Mouse (Mus musculus) left cerebral cortex, postnatal 4 days (tissue): ENCODE measurements at regions not wholly inside any gene's neighbourhood (a gene's known extent, or its start where the extent isn't known, plus 50 kb on each side); places are given as distances from the start of the nearest gene placed in this dataset.
"Not testable (repeated sequence)": the region's sequence is repeated elsewhere in the genome, so short reads cannot be mapped to it uniquely, and the experiment has no call there.

Experiments used
- DNase-seq: peaks from one replicate; pipeline ENCODE4 v3.0.0-alpha.2; 2022
- intact Hi-C: fragments of 180-260 bp; cut with DNase I; formaldehyde crosslinking; loops from one replicate; pipeline ENCODE4 v1.15.1; 2025

DNA sequence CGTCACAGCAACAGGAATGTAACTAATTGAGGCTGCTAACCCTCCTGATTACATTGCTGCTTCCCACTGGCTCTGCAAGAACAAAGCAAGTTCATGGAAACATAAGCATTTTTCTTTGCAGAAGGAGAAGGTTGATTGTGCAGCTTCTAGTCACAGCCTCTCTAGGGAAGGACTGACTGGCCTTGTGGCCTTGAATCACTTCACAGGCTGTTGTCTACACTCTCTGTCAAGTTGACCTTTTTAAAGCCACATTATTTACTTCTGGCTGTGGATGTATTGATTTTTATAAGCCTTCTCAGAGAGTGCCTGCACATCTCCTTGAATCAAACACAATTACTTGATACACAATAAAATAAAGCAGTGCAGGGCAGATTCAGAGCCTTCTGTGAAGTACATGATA lies 251.8 kb upstream of the Myo3a start:
- intact Hi-C loops, result no loop called here
- DNase-seq, result no peak

DNA sequence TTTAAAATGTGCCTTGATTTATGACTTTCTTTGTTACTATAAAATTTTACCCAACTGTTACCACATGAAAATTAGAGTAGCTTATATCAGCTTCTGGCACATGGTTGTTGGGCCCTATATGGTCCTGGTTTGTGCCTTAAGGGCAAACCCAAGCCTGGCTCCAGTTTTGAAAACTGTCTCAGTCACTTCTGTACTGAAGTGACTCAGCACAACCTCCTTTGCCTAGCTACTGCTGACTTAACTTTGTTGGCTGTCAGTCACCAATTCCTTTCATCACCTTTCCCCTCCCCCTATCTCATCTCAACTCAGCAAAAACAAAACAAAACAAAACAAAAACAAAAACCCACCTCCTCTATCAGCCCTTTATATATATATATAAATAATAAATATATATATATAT lies 251.0 kb upstream of the Myo3a start:
- intact Hi-C loops, result no loop called here
- no peak for DNase-seq

DNA sequence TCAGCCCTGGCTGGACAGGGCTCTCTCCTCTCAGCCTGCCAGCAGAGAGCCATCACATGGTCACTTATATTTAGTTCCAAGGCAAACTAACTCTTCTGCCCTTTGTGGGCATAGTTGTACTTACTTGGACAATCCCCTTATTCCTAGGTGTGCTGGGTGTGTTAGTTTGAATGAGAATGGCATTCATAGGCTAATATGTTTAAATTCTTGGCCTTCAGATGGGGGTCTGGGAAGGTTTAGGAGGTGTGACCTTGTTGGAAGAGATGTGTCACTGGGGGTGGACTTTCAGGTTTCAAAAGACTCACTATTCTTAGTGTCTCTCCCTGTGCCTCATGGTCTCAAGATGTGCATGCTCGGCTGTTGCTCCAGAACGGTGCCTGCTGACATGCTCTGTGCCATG lies 250.5 kb upstream of the Myo3a start:
- no peak for DNase-seq
- intact Hi-C loops, result no loop called here

DNA sequence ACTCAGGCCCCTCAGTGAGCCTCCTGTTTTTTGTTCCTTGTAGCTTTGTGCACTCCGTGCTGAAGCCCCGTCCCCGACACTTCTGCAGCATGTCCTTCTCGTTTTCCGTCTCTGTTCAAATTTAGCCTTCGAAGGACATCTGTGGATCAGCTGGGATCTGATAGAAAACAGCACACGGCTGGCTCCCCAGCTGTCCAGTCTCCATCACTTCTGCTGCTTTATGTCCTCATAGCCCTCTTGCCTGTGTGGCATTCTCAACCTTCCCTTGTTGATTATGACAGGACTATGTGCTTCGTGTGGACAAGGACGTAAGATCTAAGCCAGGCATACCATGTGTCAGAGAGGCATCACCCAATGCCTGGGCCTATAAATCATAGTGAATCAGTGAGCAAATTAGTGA lies 247.1 kb upstream of the Myo3a start:
- no peak for DNase-seq
- intact Hi-C loops, result no loop called here

DNA sequence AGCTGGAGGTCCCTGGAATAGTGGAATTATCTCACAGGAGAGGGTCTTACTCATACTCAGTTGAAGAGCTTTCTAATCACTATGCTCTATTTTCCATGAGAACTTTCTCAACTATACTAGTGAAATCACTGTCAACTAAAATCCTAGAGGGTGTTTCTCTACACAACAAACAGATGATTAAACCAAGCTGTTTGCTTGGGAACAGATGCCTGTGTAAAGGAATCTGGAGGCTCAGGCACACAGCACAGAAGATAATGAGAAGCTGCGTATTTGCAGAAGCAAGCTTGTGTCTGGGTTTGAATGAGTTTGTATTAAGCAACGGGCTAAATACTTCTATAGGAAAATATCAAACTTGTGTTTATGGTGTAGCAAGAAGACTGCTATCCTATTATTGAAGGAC lies 202.9 kb upstream of the Myo3a start:
- intact Hi-C loops, result no loop called here

DNA sequence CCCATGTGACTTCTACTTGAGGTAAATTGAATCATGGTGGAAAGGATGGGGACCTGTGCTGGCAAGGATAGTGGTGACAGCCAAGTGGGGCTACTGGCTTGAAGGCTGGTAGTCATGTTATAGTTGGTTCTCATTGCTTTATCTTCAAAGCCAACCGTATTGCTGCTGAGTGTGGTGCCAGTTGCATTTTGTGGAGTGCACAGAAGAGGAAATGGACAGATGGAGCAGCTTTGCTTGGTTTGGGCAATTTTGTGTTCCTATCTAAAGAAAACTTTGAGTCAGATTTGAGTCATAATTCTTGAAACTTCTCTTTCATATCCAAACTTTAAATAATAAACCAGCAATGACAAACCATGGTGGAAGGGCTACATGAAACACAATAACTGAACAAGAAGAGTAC lies 200.5 kb upstream of the Myo3a start:
- no peak for DNase-seq
- intact Hi-C loops, result no loop called here

More for the DNA sequence above, 202.9 kb upstream of the Myo3a start:
- DNase-seq, result no peak

DNA sequence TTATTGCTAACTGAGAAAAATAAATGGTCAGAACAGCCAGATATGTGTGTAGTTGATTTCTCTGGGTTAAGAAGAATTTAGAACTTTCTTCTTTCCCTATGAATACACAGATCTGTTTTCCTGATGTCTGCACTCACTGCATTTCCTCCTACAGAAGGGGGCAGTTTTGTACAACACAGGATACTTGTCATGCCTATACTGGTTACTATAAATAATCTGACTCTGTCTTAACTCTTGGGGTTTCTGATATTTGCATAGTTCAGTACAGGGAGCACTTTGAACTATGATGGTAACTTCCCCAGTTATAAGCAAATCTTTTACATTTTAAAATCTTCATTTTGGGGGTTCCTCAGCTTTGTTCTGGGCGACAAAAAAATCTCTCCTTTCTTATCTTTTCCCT lies 198.7 kb upstream of the Myo3a start:
- no peak for DNase-seq
- intact Hi-C loops, result no loop called here

DNA sequence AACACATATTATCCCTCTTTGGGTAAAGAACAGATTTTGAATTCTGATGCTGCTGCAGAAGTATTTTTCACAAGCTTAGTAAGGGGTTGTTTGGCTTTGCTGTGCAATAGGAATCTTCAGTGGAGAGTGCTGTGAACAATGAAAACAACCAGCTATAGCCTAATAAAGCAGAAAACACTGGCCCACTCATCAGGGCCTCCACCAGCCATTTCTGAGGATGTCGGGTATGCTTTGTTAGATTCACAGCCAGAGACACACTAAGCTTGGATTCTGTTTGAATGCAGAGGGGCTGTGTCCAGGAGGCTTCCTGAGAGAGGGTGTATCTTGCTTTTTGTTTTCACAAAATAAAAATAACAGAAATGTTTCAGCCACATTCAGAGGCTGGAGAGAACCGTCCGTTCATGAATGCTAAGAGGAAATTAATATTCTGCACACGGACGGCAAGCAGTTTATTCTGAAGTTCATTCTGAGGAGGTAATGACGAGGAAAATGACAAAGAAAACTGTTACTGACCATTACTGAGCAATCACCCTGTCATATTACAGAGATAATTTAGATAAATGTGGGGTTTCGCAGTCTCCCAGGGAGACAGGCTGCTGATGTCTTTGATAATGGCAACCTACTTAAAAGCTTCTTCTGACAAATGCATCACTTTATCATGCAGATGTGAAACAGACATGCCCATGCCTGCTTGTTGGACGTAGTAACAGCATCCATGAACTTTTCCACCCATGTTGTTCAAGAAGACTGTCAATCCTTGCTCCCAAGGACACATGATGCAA lies 198.1 kb upstream of the Myo3a start:
- intact Hi-C loops, result no loop called here

DNA sequence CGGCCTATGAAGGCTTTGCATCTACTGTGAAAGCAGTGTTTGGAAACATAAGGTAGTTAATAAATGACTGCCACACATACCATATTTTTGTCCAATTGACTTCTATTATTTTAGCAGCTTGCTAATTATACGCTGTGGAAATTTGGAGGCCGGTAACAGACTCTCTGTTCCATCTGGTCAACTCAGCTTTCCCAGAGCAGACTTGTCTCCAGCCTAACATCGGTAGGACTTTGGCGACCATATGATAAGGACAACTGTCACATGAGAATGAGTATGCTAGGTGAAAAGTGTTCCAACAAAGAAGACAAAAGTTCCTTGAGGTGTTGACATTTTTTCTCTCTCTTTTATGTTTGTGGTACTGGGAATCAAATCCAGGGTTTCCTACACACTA lies 197.5 kb upstream of the Myo3a start:
- intact Hi-C loops, result no loop called here
- no peak for DNase-seq

More for the DNA sequence above, 198.1 kb upstream of the Myo3a start:
- no peak for DNase-seq

DNA sequence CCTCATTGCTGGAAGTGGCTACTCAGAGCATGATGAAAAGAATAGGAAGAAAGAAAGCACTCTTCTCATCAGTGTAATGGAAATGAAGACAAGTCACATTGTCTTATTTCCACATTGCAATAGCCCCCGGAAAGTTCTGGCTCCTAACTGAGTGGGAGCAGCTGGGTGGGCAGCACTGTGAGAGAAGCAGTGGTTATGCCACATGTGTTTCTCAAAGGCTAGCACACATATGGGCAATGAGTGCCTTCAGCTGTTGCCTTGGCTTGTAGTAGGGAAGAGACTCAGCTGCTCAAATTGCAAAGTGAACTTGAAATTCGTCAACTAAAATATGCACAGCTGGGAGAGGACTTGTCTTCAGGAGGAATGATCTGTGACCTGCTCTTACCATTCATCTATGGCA lies 190.5 kb upstream of the Myo3a start:
- no peak for DNase-seq
- intact Hi-C loops, result no loop called here

DNA sequence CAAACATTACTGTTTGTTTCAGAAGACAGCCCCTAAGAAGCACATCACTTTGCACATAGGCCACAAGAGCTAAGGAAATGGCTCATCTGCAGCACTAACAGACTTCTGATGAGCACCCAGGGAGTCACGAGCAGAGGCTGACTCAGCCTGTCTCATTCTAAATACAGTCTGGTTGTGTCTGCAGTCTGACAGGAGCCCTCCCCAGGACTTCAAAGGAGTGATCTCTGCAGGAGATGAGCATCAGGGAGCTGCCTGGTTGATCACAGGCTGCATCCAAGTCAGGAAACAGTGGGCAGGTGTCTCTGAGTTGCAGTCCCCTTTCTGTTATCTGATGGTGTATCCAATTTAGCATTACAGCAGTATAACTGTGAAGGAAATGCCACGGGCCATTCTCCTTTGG lies 188.5 kb upstream of the Myo3a start:
- intact Hi-C loops, result no loop called here
- no peak for DNase-seq

DNA sequence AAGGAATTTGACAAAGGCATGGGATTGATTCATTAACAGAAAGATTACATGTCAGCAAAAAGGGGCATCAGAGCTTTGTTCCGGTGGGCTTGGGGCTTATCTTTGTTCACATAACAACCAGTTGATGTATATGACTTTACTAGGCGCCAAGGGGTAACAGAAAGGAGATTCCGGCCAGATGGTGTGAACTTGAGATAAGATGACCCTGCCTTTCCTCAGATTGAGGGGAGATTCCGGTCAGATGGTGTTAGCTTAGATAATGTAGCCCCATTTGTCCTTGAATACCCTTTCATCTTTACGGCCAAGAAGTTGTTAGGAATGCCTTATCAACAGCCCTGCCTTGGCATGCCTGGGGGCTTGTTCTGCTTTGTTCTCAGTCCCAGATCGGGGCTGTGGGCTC lies 183.4 kb upstream of the Myo3a start:
- DNase-seq, intact Hi-C loops: not testable (repeated sequence)

DNA sequence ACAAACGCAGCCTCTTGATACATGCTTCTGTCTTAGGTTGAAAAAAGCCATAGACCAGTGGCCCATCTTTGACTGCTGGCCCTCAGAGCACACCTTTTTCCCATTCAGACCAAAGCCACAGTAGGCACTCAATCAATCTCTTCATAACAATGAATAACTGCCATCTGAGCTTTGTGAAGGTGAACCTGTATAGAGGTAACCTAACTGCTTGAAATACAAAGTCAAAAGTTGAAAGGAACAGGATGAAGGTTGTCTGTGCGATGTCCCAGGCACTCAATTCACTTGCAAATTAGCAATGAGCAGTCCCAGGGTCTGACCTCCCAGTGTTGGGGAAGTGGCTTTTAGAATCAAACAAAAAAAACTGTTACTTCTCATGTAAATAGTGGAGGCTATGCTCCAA lies 182.4 kb upstream of the Myo3a start:
- intact Hi-C loops, result no loop called here
- DNase-seq, result no peak

DNA sequence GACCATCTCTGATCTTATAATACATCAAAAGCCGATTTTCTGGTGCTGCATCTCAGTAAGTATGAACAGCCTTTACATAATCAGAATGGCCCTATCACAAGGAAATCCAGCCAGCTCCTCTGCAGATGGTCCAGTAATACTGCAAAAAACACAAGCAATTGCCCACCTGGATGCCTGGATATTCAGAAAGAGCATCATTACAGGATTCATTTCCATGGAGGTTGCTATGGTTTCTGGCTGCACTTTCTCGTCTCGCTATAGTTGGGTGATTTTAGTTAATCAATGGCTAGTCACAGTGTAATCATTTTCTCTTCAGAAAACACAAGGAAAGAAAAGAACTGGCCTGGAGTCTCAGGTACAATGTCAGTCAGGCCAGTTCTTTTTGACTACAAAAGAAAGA lies 179.8 kb upstream of the Myo3a start:
- intact Hi-C loops, result no loop called here
- no peak for DNase-seq

DNA sequence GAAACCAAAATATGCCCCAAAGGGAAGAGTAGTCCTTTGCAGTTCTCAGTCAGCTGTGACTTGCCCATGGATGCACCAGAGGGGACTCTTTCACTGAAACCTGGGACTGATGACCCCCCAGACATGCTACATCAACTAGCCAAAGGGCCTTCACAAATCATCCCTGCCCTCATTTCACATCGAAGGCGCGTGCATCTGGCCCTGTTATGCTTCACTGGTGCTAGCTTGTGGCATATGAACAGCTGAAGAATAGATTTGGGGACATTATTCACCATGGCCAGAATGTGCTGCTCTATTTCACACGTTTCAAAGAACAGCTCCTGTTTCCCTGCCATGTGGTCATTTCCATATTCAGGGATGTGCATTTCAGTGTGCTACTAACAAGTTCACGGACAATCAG lies 160.8 kb upstream of the Myo3a start:
- intact Hi-C loops, result no loop called here
- peak; percentile 53 for DNase-seq

DNA sequence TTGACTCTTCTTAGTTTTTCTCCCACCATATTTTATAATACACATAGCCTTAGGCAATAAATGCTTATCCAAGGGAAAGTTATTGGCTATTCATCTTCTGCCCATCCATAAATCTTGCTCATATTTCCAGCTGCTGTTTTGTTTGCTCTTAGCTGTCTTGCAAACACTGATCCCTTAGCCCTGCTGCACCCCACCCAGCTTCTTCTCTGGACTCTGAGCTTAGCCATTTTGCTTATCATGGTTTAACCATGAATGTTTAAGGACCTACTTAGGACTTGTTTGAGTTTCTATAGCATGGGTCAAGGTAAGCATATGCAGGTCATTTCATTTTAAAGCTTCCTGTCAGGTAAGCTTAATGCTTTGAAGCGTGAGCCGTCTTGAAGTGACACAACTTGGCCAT lies 130.5 kb upstream of the Myo3a start:
- DNase-seq, result no peak
- intact Hi-C loops, result no loop called here

DNA sequence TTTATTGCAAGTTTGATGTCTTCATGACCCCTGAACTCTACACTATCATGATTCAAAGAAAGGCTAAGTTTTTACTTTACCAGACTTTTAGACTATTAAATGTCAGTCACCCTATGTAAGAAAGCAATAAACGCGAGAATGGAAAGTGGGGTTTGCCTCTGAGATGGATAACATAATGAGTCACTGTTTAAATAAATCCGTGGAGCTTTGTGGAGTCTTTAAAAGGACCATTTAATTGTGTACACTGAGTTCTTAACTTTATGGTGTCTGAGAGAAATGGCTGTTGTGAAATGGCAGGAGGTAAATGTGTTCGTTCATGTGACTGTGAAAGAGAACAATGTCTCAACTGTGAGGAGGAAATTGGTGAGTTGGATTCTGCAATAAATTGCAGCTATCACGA lies 122.2 kb upstream of the Myo3a start:
- intact Hi-C loops, result no loop called here
- no peak for DNase-seq

DNA sequence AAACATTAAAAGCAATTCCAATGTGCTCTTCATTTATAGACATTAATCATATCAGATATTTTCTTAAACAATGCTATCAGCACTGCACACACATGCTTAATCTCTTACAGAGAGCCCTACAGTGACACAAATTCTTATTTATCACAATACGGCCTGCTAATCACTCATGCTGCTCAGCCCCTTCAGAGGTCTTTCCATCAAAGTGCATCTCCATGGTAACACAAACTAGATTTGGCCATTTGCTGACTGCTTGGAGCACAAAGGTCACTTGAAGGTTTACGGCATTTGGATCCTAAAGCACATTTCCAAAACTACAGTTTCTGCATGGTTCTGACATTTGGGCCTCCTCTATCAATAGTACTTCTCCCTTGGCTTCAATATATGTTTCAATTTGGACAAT lies 77.6 kb upstream of the Myo3a start:
- intact Hi-C loops, result no loop called here
- DNase-seq, result no peak

DNA sequence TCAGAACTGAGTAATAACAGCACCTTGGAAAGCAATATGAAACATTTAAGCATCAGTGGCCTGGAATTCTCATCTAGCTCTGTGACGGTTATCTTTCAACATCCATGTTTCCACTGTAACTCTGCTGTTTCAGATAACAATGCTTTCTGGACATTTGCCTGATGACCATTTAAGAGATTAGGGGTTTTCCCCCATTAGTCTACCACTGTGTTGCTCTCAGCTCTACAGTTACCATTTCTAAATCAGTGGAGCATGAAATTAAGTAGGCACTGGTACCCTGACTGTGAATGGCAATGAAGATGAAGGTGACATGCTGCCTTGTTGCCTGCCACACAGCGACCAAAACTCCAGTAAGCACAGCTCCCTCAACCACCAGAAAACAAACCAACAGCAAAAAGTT lies 70.7 kb upstream of the Myo3a start:
- DNase-seq, result no peak

DNA sequence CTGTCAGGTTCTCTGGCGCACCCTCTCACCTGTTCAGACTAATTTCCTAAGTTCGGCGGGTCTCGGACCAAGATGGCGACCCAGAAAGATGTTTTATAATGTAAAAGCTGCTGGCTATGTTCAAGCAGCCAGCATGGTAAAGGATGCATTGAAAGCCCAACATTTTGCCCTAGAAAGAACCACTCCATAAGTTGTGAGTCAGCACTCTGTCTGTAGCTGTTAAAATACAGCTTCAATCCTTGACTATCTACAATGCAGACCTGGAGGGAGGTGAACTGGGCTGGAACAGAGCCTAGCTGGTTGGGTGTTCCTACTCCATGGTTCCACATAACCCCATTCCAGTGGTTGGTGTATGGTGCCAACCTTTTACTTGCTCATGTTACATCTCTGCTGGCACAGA lies 61.9 kb upstream of the Myo3a start:
- intact Hi-C loops, result no loop called here
- DNase-seq, result no peak

More for the DNA sequence above, 70.7 kb upstream of the Myo3a start:
- intact Hi-C loops, result no loop called here

DNA sequence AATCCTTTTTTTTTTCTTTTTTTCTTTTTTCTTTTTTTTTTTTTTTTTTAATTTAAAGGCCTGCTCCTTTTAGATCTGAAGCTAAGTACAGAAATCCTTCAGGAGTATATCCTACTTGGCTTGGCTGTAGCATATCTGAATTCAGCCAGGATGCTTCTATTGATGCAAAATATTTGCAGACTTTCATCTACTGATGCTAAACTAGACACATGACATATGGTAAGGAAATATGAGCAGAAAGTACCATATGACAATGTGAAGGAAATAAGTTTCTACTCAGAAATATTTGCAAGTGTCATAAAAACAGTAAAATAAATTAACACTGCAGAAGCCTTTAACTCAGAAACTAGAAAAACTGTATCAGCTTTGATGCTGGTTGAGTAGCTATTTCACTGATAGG lies 61.4 kb upstream of the Myo3a start:
- intact Hi-C loops, result no loop called here
- DNase-seq, result no peak
